Mouse (Mus musculus) c-Kit-negative CD71-positive TER-119-positive erythroid progenitor cells, embryonic 14.5 days (primary cell): ENCODE data around the gene Pycr1.

Experiments used
- DNase-seq: peaks from one replicate; pipeline ENCODE4 v3.0.0-alpha.2; 2013; ENCODE audit warnings: low read depth, low spot score

Gene Pycr1

GRCm38 (mm10) chr11:120627468-120628300 is 15.9 kb downstream of the Pycr1 start:
- no peak for DNase-seq

GRCm38 (mm10) chr11:120626785-120627467 is 16.6 kb downstream of the Pycr1 start:
- no peak for DNase-seq

GRCm38 (mm10) chr11:120625152-120625775 is 18.3 kb downstream of the Pycr1 start, which contains the start of gene Sirt7:
Gene Sirt7 (minus strand): TSS chr11:120625240.
- DNase-seq, result no peak

GRCm38 (mm10) chr11:120624680-120625111 is 18.9 kb downstream of the Pycr1 start:
- DNase-seq, result peak; percentile 68

- no peak for DNase-seq
These were observed 19.4 kb downstream of the Pycr1 start for GRCm38 (mm10) chr11:120623961-120624679.

GRCm38 (mm10) chr11:120622805-120623204 is 20.8 kb downstream of the Pycr1 start:
- DNase-seq, result no peak

GRCm38 (mm10) chr11:120620195-120620594 is 23.4 kb downstream of the Pycr1 start:
- no peak for DNase-seq

GRCm38 (mm10) chr11:120618619-120619535 is 24.7 kb downstream of the Pycr1 start:
- no peak for DNase-seq

GRCm38 (mm10) chr11:120617519-120618112 is 26.0 kb downstream of the Pycr1 start, which contains the start of gene Pcyt2:
Gene Pcyt2 (minus strand): TSS chr11:120617936.
- DNase-seq, result peak; percentile 85

- DNase-seq, result no peak
These were observed 26.8 kb downstream of the Pycr1 start for GRCm38 (mm10) chr11:120616617-120617294.

- no peak for DNase-seq
These were observed 27.9 kb downstream of the Pycr1 start for GRCm38 (mm10) chr11:120615606-120616203.

- DNase-seq, result no peak
These were observed 28.4 kb downstream of the Pycr1 start for GRCm38 (mm10) chr11:120615167-120615566.

- no peak for DNase-seq
These were observed 29.6 kb downstream of the Pycr1 start for GRCm38 (mm10) chr11:120613976-120614375.

GRCm38 (mm10) chr11:120613481-120613972 is 30.0 kb downstream of the Pycr1 start:
- no peak for DNase-seq

- peak; percentile 54 for DNase-seq
These were observed 30.8 kb downstream of the Pycr1 start for GRCm38 (mm10) chr11:120612763-120613162.

- DNase-seq, result no peak
These were observed 33.0 kb downstream of the Pycr1 start for GRCm38 (mm10) chr11:120610477-120611046.

- no peak for DNase-seq
These were observed 34.3 kb downstream of the Pycr1 start for GRCm38 (mm10) chr11:120609250-120609649.

- no peak for DNase-seq
These were observed 35.1 kb downstream of the Pycr1 start, which contains the start of gene Npb for GRCm38 (mm10) chr11:120608241-120609034. Gene Npb (plus strand): TSS chr11:120608477.
